Mouse (Mus musculus) heart, postnatal 36 days (tissue): Measurements from ENCODE around the gene Elmod2. TPM values are rescaled to one million over a fixed set of nuclear protein-coding genes. Genes with fewer than 3 reads are reported as not detected.

Experiments used
- DNase-seq, 2 experiments: peaks; one replicate each; pipeline ENCODE4 v3.0.0; 2021 to 2022
- intact Hi-C: fragments of 180-260 bp; cut with DNase I; formaldehyde crosslinking; loops from one replicate; pipeline ENCODE4 v1.15.1; 2025
- total RNA-seq, 2 experiments: library from RNA; stranded (reverse); gene quantifications; 2 replicates each; pipeline ENCODE4 v1.2.3; 2021

Elmod2 gene
- total RNA-seq, 2 experiments from 2014 or later = 11.3 to 11.8 TPM

GRCm38 (mm10) chr8:83290176-83290575 lies 42.1 kb downstream of the Elmod2 start, which contains the start of gene Ucp1:
Ucp1 (plus strand) TSS chr8:83290352.
- no peak for DNase-seq
- intact Hi-C loops = no loop called here

- no peak for DNase-seq
- intact Hi-C loops = no loop called here
Measured at GRCm38 (mm10) chr8:83285391-83285790, 46.9 kb downstream of the Elmod2 start.

GRCm38 (mm10) chr8:83278431-83278830 lies 53.9 kb downstream of the Elmod2 start:
- DNase-seq = peak; percentile 22 to 37
- intact Hi-C loops = no loop called here

GRCm38 (mm10) chr8:83274470-83274869 lies 57.8 kb downstream of the Elmod2 start:
- DNase-seq = no peak
- intact Hi-C loops = no loop called here

GRCm38 (mm10) chr8:83272464-83272863 lies 59.8 kb downstream of the Elmod2 start:
- no peak for DNase-seq

GRCm38 (mm10) chr8:83271172-83271571 lies 61.1 kb downstream of the Elmod2 start:
- intact Hi-C loops = no loop called here
- no peak for DNase-seq

More at GRCm38 (mm10) chr8:83272464-83272863, 59.8 kb downstream of the Elmod2 start:
- intact Hi-C loops = no loop called here

Other genes starting within 250 kb of the Elmod2 start
- 1 to 10 TPM; 2.2 to 3.3 TPM for gene Tbc1d9, start 167.1 kb downstream of the Elmod2 start, total RNA-seq
- gene Gm10645, start 166.3 kb downstream of the Elmod2 start, total RNA-seq = not detected
- gene Ucp1, start 42.1 kb downstream of the Elmod2 start, total RNA-seq = 10 to 100 TPM in 1 of 2 experiments, 1 to 10 TPM in 1; 2.4 to 22.1 TPM
- not detected for gene Mgat4d, start 16.0 kb upstream of the Elmod2 start, total RNA-seq
- not detected for gene Clgn, start 57.4 kb upstream of the Elmod2 start, total RNA-seq
- 10 to 100 TPM; 47.0 to 50.4 TPM for gene Scoc, start 125.9 kb upstream of the Elmod2 start, total RNA-seq
- gene Olfr370, start 203.3 kb upstream of the Elmod2 start, total RNA-seq = not detected
- gene Ndufb7, start 234.2 kb upstream of the Elmod2 start, total RNA-seq = 100 to 1,000 TPM; 712 to 745 TPM